Mouse (Mus musculus): Measurements from ENCODE around the gene Ehmt2.
"Not testable (repeated sequence)": the region's sequence is repeated elsewhere in the genome, so short reads cannot be mapped to it uniquely, and the experiment has no call there.

The Ehmt2 gene

DNA sequence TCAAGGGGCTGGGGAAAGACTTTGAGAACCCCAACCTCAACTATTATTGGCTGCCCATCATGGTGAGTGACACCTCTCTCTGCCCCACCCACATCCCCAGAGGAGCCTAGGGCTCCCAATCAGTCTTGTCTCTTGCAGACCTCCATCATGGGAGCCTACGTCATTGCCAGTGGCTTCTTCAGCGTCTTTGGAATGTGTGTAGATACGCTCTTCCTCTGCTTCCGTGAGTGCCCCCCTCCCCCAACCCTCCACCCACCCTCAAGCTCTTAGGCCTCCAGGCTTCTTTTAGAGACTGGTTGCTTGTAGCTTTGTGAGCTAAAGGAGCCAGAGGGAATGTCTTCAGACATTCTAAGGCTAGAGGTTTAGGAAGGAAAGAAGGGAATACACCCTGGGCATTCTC is 30.6 kb downstream of the Ehmt2 start:
- DNase-seq: no peak

DNA sequence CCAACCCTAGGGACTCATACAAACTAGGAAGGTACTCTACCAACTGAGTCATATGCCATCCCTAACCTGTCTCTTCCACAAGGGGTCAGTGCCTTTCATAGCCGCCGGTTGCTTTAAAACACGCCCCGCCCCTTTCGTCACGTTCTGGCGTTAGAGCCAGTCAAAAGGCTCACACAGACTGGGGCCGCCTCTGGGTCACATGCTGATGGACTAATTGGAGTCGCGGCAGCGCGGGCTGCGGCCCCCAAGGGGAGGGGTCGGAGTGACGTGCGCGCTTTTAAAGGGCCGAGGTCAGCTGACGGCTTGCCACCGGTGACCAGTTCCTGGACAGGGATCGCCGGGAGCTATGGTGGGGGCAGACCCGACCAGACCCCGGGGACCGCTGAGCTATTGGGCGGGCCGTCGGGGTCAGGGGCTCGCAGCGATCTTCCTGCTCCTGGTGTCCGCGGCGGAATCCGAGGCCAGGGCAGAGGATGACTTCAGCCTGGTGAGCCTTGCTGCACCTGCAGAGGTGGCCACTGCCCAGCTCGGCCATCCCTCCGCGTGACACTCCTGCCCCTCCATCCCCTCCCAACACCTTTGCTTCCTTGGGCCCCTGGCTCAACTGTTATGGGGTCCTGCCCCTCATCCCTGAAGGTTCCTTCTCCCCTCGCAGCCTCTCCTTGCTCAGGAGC is 32.9 kb downstream of the Ehmt2 start, which contains the start of gene Neu1:
Neu1 (plus strand) TSS at position 193 of the 674 bp plus-strand sequence.
- DNase-seq: peak; percentile 96

DNA sequence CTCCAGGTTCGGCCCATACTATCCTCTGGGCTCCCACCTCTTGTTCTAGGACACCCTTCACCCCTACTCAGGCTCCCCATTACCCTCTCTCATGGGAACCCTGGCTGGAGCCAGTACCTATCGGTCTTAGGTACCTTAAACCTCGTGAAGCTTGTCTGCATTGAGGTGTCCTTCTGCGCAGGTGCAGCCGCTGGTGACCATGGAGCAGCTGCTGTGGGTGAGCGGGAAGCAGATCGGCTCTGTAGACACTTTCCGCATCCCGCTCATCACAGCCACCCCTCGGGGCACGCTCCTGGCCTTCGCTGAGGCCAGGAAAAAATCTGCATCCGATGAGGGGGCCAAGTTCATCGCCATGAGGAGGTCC is 33.4 kb downstream of the Ehmt2 start:
- DNase-seq: peak; percentile 65

DNA sequence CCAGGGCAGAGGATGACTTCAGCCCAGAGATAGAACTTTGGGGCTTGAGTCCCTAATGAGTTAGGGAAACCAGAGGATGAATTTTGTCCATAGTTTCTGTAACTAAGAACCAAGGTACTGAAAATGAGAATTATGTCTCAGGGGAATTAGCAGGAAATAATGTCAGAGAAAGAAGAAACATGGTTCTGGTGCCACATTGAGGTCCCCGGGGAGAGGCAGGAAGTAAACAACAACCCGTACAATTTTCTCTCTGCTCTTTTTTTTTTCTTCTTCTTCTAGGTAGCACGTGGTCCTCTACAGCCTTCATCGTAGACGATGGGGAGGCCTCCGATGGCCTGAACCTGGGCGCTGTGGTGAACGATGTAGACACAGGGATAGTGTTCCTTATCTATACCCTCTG is 34.0 kb downstream of the Ehmt2 start:
- DNase-seq: no peak

DNA sequence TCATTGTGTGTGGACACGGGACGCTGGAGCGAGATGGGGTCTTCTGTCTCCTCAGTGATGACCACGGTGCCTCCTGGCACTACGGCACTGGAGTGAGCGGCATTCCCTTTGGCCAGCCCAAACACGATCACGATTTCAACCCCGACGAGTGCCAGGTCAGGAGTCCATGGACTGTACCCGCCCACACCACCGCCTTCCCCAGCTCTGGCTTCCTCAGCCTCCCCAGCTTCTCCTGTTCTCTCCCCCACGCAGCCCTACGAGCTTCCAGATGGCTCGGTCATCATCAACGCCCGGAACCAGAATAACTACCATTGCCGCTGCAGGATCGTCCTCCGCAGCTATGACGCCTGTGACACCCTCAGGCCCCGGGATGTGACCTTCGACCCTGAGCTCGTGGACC is 35.8 kb downstream of the Ehmt2 start:
- no peak for DNase-seq

- DNase-seq: no peak
Measured at GRCm38 (mm10) chr17:34934830-34935229, 36.6 kb downstream of the Ehmt2 start.

GRCm38 (mm10) chr17:34937960-34938505 is 39.8 kb downstream of the Ehmt2 start:
- DNase-seq: no peak

DNA sequence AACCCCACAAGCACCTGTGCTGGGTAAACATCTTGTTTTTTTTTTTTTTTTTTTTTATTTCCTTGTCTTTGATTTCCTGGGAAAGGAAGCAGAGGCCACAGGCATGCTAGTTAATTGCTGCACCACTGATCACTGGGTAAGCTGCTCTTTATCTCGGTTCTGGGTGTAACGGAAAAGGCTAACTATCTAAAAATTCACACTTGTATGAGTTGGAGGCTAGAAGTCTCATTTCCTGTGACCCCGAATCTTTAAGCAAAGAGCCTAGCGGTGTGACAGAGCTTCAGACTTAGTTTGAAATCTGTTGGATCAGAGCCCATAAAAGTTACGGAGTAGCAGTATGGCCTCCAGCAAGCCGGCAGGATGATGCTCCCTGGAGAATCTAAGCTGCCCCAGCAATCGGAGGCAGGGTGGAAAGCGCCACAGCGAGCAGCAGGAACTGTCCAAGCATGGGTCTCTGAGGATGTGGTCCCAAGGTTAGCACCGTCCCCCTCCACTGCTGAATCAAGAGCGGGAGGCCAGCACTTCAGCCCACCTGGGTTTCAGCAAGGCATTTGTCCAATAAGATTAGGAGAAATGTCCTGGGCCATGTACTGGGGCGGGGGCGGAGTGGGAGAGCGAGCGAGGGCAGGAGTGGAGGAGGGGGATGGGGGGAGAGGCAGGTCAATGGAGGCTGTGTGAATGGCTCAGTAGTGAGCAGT is 43.2 kb downstream of the Ehmt2 start:
- DNase-seq: no peak

GRCm38 (mm10) chr17:34943128-34943815 is 45.0 kb downstream of the Ehmt2 start:
- DNase-seq: no peak

- no peak for DNase-seq
Measured at GRCm38 (mm10) chr17:34944362-34944761, 46.1 kb downstream of the Ehmt2 start.

DNA sequence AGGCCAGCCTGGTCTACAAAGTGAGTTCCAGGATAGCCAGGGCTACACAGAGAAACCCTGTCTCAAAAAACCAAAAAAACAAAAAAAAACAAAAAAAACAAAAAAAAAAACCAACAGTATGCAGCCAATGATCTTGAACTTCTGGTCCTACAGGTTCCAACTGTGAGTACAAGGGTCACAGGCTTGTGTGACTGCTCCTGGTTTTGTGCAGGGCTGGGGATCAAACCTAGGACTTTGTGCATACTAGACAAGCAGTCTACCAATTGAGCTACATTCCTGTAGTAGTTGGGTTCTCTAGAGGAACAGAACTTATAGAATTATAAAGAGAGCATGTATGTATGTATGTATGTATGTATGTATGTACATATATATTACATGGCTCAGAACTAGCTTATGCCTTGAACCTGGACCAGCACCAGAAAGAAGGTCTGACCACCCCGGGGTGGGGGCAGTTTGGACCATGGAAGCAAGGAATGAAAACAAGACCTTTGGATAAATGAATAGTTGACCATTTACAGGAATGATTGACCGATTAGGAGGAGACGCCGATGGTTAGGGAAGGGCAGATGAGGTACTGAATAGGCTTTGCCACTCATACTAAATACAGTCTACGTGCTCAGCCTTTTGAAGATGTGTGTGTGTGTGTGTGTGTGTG is 48.3 kb downstream of the Ehmt2 start:
- no peak for DNase-seq

GRCm38 (mm10) chr17:34947606-34948005 is 49.3 kb downstream of the Ehmt2 start:
- no peak for DNase-seq

DNA sequence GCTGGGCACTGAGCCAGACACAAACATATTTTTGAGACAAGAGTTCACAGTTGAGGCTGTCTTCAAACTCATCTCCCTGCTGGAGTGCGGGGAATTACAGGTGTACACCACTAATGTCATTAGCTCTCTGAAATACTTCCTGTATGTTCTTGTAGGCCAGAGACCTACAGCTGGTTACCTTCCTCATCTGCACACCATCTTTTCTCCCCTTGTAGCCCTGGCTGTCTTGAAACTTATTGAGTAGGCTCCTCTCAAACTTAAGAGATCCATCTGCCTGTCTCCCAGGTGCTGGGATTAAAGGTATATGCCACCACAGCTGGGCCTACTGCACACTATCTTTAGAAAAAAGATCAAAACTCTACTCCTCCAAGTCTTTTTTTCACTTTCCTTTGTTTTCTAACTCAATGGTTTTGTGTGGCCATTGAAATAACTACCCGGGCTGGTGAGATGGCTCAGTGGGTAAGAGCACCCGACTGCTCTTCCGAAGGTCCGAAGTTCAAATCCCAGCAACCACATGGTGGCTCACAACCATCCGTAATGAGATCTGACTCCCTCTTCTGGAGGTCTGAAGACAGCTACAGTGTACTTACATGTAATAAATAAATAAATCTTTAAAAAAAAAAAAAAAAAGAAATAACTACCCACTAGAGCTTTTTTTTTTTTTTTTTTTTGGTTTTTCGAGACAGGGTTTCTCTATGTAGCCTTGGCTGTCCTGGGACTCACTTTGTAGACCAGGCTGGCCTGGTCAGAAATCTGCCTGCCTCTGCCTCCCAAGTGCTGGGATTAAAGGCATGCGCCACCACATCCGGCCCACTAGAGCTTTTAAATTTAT is 50.7 kb downstream of the Ehmt2 start:
- not testable (repeated sequence) for DNase-seq

GRCm38 (mm10) chr17:34949553-34949969 is 51.3 kb downstream of the Ehmt2 start:
- DNase-seq: no peak

DNA sequence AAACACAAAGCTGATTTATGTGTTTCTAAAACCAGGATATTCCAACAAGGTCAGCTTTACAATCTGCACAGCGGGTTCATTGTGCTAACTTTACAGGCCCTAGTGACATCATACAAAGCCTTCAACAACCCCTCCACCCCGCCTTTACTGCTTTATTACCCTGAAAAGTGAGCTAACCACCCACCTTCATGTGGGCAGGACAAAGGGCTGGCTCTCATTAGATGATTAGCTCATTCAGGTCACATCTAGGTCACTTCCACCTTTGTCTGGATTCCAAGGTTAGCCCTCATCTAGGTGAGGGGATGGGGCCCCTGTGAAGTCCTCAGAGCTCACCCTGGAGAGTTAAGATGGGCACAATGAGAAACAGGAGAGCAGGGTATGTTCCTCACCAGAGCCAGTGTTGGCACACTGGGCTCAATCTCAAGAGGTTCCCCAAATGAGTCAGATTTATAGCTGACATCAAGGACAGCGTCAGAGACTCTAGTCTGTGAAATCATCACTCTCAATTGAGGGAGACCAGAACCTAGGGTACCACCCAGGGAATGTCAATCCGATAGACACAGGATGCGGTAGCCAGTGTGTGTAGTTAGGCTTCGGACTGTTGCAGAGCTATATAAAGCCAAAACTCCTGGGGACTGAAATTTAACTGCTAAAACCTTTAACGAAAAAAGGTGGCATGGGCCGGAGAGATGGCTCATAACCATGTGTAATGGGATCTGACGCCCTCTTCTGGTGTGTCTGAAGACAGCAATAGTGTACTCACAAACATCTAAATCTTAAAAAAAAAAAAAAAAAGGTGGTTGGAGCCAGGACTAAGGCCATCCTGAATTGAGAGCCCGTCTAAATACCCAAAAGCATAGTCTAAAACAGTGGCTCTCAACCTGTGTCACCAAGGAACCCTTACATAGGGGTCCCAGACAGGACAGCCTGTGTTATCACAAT is 52.5 kb downstream of the Ehmt2 start:
- no peak for DNase-seq

DNA sequence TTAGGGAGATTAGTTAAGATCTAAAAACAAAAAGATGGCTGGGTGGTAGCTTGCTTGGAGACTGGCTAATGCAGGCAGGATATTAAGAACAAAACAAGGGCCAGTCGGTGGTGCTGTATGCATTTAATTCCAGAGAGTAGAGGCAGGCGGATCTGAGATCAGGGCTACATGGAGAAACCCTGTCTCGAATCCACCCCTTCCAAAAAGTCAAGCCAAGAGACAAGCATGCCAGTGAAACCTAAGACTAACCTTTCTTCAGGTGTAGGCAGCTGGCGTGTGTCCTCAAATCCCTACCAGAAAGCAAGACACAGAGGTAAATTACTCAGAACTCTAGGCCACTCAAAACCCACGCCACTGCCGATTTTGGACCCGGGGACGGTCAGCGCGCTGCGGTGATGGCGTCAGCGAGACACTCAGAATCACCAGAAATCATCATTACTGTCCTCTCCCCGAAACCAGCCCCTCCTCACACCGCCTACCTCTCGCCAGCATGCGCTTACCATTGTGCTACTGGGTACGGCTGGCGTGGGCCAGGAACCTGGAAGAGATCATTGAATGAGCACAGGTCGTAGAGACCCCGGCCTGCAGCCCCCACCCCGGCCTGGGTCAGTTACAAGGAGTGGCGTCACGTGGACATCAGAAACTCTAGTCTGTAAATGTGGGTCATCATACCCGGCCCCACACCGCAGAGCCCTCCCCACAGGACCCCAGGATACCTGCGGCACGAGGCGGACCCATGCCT is 53.5 kb downstream of the Ehmt2 start:
- peak; percentile 70 for DNase-seq

DNA sequence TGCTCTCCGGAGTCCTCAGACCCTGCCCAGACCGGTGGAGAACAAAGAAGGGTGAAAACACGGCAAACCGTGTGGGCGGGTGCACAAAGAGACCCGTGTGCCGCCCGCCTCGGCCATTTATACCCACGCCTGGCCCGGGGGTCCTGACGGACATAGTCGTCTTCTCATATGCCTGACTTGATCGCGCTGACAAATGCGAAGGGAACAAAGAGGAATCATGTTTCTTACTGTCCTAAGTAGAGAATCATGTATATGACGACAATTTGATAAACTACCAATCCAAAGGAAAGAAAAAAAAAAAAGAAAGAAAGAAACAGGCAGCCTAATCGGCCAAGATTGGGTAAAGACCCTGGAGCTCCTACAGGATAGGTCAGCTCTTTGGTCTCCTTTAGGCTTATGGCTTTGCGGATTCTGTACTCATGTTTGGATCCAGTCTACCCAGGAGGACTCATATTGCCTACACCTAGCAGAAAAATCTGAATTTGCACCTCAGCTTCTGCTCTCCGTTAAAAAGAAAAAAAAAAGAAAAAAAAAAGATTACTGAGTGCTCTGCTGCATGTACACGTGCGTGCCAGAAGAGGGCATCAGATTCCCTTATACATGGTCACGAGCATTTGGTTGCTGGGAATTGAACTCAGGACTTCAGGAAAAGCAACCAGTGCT is 54.2 kb downstream of the Ehmt2 start:
- no peak for DNase-seq

GRCm38 (mm10) chr17:34953258-34953657 is 55.0 kb downstream of the Ehmt2 start:
- no peak for DNase-seq

DNA sequence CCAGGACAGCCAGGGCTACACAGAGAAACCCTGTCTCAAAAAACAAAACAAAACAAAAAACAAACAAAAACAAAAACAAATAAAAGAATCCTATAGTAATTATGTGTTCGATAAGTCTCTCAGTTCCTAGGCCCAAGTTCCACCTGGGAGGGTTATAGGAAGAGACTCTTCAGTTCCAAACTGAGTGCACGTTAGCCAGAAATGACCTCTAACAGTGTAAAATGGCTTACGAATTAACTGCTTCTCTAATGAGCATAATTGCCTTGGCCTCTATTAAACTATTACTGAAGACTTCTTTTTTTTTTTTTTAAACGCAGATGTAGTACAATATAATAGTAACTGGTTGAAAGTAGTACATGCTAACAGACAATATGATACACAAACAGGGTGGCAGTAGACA is 55.6 kb downstream of the Ehmt2 start:
- no peak for DNase-seq

GRCm38 (mm10) chr17:34954831-34955230 is 56.6 kb downstream of the Ehmt2 start:
- no peak for DNase-seq

Measured in right cerebral cortex, postnatal 25 days (tissue).